Mouse (Mus musculus) layer of hippocampus, adult 9-10 months (tissue): ENCODE results near the gene Pilrb2.
"Not testable (repeated sequence)": the region's sequence is repeated elsewhere in the genome, so short reads cannot be mapped to it uniquely, and the experiment has no call there.

ENCODE experiments used
- DNase-seq: peaks from one replicate; pipeline ENCODE4 v3.0.0; 2022; ENCODE audit warnings: low spot score

The Pilrb2 gene

GRCm38 (mm10) chr5:137871644-137872380 is at the start of gene Pilrb2:
TSS of gene Pilrb2 (minus strand) at chr5:137871815.
- DNase-seq: not testable (repeated sequence)

GRCm38 (mm10) chr5:137915550-137915949 is 43.9 kb upstream of the Pilrb2 start:
- no peak for DNase-seq

GRCm38 (mm10) chr5:137914508-137914907 is 42.9 kb upstream of the Pilrb2 start:
- DNase-seq: no peak

- DNase-seq: no peak
Observed at GRCm38 (mm10) chr5:137909564-137910262, 38.1 kb upstream of the Pilrb2 start.

GRCm38 (mm10) chr5:137897812-137898211 is 26.2 kb upstream of the Pilrb2 start:
- DNase-seq: no peak

GRCm38 (mm10) chr5:137892954-137893353 is 21.3 kb upstream of the Pilrb2 start:
- DNase-seq: no peak

GRCm38 (mm10) chr5:137887666-137888065 is 16.1 kb upstream of the Pilrb2 start:
- no peak for DNase-seq

- peak; percentile 46 for DNase-seq
Observed at GRCm38 (mm10) chr5:137885894-137886293, 14.3 kb upstream of the Pilrb2 start.

GRCm38 (mm10) chr5:137883345-137883744 is 11.7 kb upstream of the Pilrb2 start:
- no peak for DNase-seq

GRCm38 (mm10) chr5:137882922-137883321 is 11.3 kb upstream of the Pilrb2 start:
- no peak for DNase-seq

GRCm38 (mm10) chr5:137877860-137878259 is 6.2 kb upstream of the Pilrb2 start:
- DNase-seq: no peak

- DNase-seq: no peak
Observed at GRCm38 (mm10) chr5:137875054-137875453, 3.4 kb upstream of the Pilrb2 start.

GRCm38 (mm10) chr5:137872381-137872702 is 727 bp upstream of the Pilrb2 start:
- DNase-seq: not testable (repeated sequence)

GRCm38 (mm10) chr5:137868600-137868999 is 3.0 kb downstream of the Pilrb2 start:
- DNase-seq: not testable (repeated sequence)

GRCm38 (mm10) chr5:137864008-137864407 is 7.6 kb downstream of the Pilrb2 start:
- not testable (repeated sequence) for DNase-seq

- DNase-seq: not testable (repeated sequence)
Observed at GRCm38 (mm10) chr5:137857960-137858710, 13.5 kb downstream of the Pilrb2 start, which contains the start of gene Pilrb1. TSS of gene Pilrb1 (minus strand) at chr5:137858106.

- not testable (repeated sequence) for DNase-seq
Observed at GRCm38 (mm10) chr5:137856870-137857269, 14.7 kb downstream of the Pilrb2 start.

GRCm38 (mm10) chr5:137854907-137855306 is 16.7 kb downstream of the Pilrb2 start:
- not testable (repeated sequence) for DNase-seq

GRCm38 (mm10) chr5:137850313-137850712 is 21.3 kb downstream of the Pilrb2 start:
- DNase-seq: not testable (repeated sequence)

- not testable (repeated sequence) for DNase-seq
Observed at GRCm38 (mm10) chr5:137837110-137837509, 34.5 kb downstream of the Pilrb2 start.

GRCm38 (mm10) chr5:137836611-137837010 is 35.0 kb downstream of the Pilrb2 start:
- no peak for DNase-seq

GRCm38 (mm10) chr5:137835966-137836520 is 35.6 kb downstream of the Pilrb2 start, which contains the start of gene Pilra:
TSS of gene Pilra (minus strand) at chr5:137836281.
- DNase-seq: not testable (repeated sequence)
